Mouse (Mus musculus): Measurements from ENCODE around the gene Ppef2.

Gene Ppef2

DNA sequence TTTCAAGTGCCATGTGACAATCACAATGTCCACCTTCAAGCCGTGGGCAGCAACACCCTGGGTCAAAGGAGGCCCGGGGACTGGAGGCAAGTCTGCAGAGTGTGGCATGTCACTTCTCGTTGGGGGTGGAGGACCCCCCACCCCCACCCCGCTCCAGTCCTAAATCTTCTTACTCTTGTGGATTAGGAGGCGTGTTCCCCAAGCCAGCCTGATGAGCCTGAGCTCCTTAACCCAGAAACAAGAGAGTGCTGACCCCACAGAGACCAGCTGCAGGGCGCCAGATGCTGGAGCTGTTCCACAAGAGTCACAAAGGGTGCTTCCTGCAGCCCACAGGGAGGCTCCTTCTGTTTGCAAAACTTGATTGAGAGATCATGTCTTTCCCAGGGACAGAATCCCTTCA is at the start of gene Ppef2:
Gene Ppef2 (minus strand): TSS at position 61 of the 400 bp plus-strand sequence.
- DNase-seq = no peak

DNA sequence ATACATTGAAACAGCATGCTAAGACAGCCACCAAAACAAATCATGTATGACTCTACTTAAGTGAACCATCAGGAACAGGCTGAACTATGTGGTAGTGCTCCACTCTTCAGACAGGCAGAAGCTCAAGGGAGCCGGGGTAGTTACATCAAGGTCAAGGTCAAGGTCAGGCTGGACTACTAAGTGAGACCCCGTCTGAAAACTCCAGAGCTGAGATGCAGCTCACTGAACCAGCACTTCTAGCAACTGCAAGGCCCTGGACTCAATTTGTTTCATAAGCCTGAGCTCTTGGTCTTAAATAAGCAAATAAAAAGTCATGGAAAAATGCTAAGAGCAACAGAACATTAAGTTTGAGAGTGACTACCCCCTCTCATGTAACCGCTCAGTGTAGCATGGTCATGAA is 48.2 kb upstream of the Ppef2 start:
- no peak for DNase-seq

DNA sequence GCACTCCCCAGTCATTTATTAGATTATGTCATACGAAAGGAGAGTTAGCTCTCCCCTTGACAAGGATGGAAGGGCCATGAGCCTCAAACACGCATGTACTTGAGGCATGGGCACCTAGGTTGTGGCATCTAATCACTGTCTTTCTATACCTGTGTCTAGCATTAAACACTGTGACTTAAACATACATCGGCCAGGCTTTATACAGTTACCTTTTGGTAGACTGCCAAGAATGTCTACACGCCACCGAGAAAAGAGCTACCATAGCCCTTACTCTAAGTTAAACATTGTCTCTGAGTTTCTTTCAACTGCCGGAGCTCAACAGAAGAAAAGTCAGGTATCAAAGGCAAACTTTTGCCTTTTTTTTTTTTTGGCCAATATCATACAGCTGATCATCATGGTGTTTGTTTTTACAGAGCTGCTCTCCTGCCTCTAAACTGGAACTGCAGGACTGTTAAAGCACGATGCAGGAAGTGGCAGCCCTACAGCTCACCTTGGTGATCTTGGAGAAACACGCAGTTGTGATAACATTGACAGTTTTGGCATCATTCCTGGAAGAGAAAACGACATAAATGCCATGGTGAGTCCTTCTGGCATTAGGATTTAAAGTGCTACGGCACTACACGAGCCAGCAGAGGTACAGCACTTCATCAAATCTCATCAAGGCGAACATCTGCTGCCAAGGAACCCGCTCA is 46.2 kb upstream of the Ppef2 start:
- no peak for DNase-seq

GRCm38 (mm10) chr5:92294525-92294924 is 38.4 kb upstream of the Ppef2 start:
- no peak for DNase-seq

- DNase-seq = no peak
These were observed 35.8 kb upstream of the Ppef2 start for GRCm38 (mm10) chr5:92291652-92292414.

GRCm38 (mm10) chr5:92287840-92288239 is 31.8 kb upstream of the Ppef2 start:
- no peak for DNase-seq

GRCm38 (mm10) chr5:92283107-92283506 is 27.0 kb upstream of the Ppef2 start:
- DNase-seq = no peak

DNA sequence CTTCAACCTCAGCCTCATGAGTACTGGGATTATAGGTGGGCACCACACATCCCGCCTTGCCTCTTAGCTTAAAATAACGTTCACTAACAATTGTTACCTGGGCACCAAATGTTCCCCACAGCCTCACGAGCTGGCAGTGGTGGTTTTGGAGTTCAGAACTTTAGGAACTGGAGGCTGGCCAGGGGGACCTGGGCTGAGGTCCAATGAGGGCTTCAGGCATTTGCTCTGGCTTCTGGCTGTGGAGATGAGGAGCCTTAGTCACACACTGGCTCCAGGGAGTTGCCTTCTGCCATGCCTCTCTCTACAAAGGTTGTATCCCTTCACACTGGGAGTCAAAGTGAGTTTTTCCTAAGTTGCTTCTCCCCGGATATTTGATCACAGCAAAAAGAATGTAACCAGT is 26.5 kb upstream of the Ppef2 start:
- peak; percentile 34 for DNase-seq

DNA sequence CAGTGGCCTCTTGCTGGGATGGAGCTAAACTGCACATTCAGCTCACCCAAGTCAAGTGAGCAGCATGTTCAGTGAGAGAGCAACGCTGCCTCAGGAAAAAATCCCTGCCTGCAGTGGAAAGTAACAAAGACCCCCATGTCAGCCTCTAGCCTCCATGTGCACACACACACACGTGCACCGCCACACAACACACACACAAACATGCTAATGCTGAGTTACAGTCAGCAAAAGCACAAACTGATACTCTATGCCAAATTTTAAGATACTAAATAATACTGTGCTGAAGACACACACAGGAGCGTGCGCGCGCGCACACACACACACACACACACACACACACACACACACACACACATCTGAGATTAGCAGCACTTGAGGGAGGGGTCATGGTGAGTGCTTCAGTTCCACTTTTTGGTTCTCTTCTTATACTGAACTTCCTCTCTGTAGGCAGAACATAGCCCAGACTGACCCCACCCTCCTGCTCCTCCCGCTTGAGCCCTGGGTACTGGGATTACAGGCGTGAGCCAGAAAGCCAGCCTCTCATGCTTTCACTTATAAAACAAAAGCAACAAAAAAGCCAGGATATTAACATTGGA is 23.0 kb upstream of the Ppef2 start:
- no peak for DNase-seq

GRCm38 (mm10) chr5:92277437-92278394 is 21.6 kb upstream of the Ppef2 start, which contains the start of gene Naaa:
Gene Naaa, minus strand, starts transcription at chr5:92278170.
- peak; percentile 58 for DNase-seq

GRCm38 (mm10) chr5:92270496-92270895 is 14.4 kb upstream of the Ppef2 start:
- no peak for DNase-seq

DNA sequence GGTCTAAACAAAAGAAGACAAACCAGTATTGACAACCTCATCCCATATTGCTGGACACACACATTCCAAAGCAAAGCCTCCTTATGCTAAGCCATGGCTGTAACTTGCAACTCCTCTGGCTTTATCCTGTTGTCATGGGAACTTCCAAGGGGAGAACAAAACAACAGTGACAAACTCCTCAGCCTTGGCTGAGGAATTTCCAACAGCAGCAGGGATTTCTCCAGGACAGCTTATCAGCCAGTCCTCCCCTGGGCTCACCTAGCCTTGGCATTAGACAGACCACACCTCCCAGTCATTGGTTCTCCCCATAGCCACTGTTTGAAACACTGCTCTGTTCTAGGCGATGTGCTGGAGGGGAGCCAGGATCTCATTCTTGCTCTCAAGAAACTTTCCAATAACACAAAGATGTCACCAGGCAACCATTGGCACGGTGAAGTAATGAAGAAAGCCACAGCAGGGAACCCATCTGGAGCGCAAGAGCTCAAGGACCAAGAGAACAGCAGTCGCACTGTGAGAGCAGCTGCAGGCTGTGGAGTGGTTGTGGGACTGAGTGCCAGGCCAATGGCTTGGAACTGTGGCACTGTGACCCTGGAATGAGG is 7.8 kb upstream of the Ppef2 start:
- DNase-seq = peak; percentile 76

GRCm38 (mm10) chr5:92262646-92263045 is 6.6 kb upstream of the Ppef2 start:
- no peak for DNase-seq

DNA sequence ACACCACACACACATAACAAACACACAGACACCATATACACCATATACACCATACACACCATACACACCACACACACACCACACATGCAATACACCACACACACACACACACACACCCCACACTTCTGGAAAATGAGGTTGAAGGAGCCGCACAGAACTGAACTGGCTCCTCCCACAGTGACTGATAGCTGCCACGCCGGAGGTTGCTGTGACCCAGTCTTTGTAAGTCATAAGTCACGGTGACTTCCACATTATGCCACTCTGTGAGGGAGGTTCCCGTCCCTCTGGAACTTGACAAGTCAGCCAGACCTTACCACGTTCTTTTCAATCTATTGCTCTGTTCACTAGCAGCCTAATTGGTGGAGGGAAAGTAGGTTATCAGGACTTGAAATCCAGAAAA is 1.6 kb downstream of the Ppef2 start:
- no peak for DNase-seq

DNA sequence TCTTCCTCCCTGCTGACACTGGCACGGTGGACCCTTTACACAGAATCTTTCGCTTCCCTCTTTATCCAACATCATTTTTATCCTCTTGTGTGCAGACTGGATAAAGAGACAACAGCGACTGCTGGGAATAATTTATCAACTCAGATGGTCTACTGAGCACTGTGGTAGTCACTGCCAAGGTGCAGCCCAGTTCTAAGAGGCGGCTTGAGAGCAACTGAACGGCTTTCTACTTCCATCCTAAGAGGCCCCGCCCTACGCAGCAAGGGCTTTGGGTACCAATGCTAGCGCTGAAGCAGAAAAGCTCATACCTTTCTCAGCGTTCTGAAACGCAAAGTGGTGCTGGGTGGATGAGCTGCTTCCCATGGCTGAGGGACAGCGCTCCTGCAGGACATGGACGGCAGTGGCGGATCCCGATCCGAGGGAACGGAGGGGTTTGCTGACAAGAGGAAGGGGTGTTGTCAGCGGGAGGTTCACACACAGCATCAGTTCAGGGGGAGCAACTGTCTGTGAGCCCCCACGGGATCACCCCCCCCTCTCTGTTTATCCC is 3.2 kb downstream of the Ppef2 start:
- DNase-seq = peak; percentile 48

DNA sequence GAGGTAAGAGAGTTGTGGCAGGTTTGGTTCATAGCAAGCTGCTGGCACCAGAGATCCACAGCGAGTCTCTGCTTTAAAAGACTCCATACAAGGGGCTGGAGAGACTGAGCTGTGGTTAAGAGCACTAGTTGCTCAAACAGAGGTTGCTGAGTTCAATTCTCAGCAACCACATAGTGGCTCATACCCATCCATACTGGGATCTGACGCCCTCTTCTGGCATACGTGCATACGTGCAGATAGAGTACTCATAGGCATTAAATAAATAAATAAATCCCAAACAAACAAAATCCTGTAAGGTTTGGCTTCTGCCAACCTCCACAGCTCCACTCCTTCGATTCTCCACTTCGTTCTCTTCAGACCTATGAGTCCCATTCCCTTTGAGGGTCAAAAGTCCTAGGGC is 4.0 kb downstream of the Ppef2 start:
- no peak for DNase-seq

- DNase-seq = no peak
These were observed 7.5 kb downstream of the Ppef2 start for GRCm38 (mm10) chr5:92248614-92249013.

GRCm38 (mm10) chr5:92245483-92245882 is 10.6 kb downstream of the Ppef2 start:
- DNase-seq = no peak

DNA sequence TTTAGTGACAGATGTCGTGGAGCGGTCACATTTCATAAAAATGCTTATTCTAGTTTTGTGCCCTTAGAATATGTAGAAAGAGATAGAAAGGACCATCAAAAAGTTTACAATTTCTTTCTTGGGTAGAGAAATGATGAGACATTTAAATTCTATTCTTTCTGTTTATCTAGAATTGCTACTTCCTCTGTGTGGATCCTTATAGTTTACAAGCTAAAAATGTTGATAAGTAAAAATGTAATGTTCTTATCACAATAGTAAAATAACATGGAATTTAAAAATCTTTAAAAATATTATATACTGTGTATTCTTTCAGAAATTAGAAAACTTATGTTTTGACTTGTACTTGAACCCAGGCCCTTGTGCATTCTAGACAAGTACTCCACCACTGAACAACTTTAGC is 11.2 kb downstream of the Ppef2 start:
- no peak for DNase-seq

GRCm38 (mm10) chr5:92240769-92241168 is 15.3 kb downstream of the Ppef2 start:
- DNase-seq = no peak

GRCm38 (mm10) chr5:92239333-92240232 is 16.5 kb downstream of the Ppef2 start:
- peak; percentile 78 for DNase-seq
